In genomic region chr5:146376601-146377000, GRCm38 (mm10) we compare ENCODE assay signal across 11 mouse cellular contexts. TPM values are rescaled to one million over a fixed set of nuclear protein-coding genes. Genes with fewer than 3 reads are reported as not detected.
DNase-seq lines count a peak whose midpoint lies in the region; ATAC-seq lines count a peak whose summit lies in the region.
"Had no signal": no experiment of that assay in that cellular context is flagged by ENCODE, and none has a peak within 500 bp of the region (broad histone marks: within the 10 kb centered on the region; RNA-seq: fewer than 3 reads in every experiment).

No protein-coding gene starts in this region.

- no peaks in the 10 kb centered on the region for H3K4me1 ChIP-seq in forebrain, embryonic 12.5 days
- H3K4me1 ChIP-seq: embryonic facial prominence, embryonic 12.5 days; lung, embryonic 15.5 days; neural tube, embryonic 13.5 days had no signal

- no peaks in the 10 kb centered on the region for H3K27me3 ChIP-seq in splenic B cell, adult 2 months (ENCODE audit: control insufficient read depth, insufficient read depth, low read length, poor library complexity, severe bottlenecking)
- no peaks in the 10 kb centered on the region for H3K27me3 ChIP-seq in forebrain, embryonic 12.5 days
- H3K27me3 ChIP-seq: embryonic facial prominence, embryonic 12.5 days; lung, embryonic 15.5 days; neural tube, embryonic 13.5 days had no signal

- 86% methylated on average over 4 of the region's 4 CpGs for WGBS in forebrain, embryonic 12.5 days

- no peak for ATAC-seq in forebrain, embryonic 12.5 days (ENCODE audit: low FRiP score)

- peak; percentile 4 to 5 for DNase-seq in heart, postnatal 36 days
- DNase-seq in heart, postnatal 14 days, result no peak
- peak; percentile 50 for DNase-seq in retina, embryonic 14.5 days (ENCODE audit: low spot score)
- DNase-seq in retina, postnatal 1 day, result no peak
- DNase-seq in WW6 (ENCODE audit: low read depth, low spot score), result peak; percentile 33
- DNase-seq in splenic B cell, adult 2 months (ENCODE audit: low read depth, low spot score), result peak; percentile 9
- no peak for DNase-seq in cerebellum, postnatal 4 days (ENCODE audit: low spot score in 2 of 2)

- no peak overlapping the region for H3K4me2 ChIP-seq in forebrain, embryonic 12.5 days
- H3K4me2 ChIP-seq: embryonic facial prominence, embryonic 12.5 days; lung, embryonic 15.5 days; neural tube, embryonic 13.5 days had no signal

- H3K9ac ChIP-seq in forebrain, embryonic 12.5 days, result no peak overlapping the region
- H3K9ac ChIP-seq: embryonic facial prominence, embryonic 12.5 days; lung, embryonic 15.5 days; neural tube, embryonic 13.5 days had no signal

- no peaks in the 10 kb centered on the region for H3K36me3 ChIP-seq in splenic B cell, adult 2 months (ENCODE audit: control insufficient read depth, insufficient read depth, low read length, poor library complexity, severe bottlenecking)
- H3K36me3 ChIP-seq in forebrain, embryonic 12.5 days (replicated peaks), result no peaks in the 10 kb centered on the region
- H3K36me3 ChIP-seq: embryonic facial prominence, embryonic 12.5 days; lung, embryonic 15.5 days; neural tube, embryonic 13.5 days had no signal

- no peak overlapping the region for H3K27ac ChIP-seq in forebrain, embryonic 12.5 days
- H3K27ac ChIP-seq: embryonic facial prominence, embryonic 12.5 days; lung, embryonic 15.5 days; neural tube, embryonic 13.5 days had no signal

- intact Hi-C loops in heart, postnatal 36 days (cut with DNase I), result no loop called here
- intact Hi-C loops in heart, postnatal 14 days (cut with DNase I), result no loop called here

- H3K4me3 ChIP-seq in forebrain, embryonic 12.5 days (replicated peaks), result no peak overlapping the region
- H3K4me3 ChIP-seq: embryonic facial prominence, embryonic 12.5 days; lung, embryonic 15.5 days; neural tube, embryonic 13.5 days had no signal

- peaks cover 5% of the 10 kb centered on the region; the same call in 1 of the 2 replicates for H3K9me3 ChIP-seq in forebrain, embryonic 12.5 days
- H3K9me3 ChIP-seq: embryonic facial prominence, embryonic 12.5 days; lung, embryonic 15.5 days; neural tube, embryonic 13.5 days had no signal

RNA-seq across cellular contexts. Expression of gene Wasf3, which starts 8.2 kb away (rescaled TPM):
- total RNA-seq in heart, postnatal 36 days (2021), result under 1 TPM; 0.54 to 0.58 TPM
- total RNA-seq in heart, postnatal 14 days (2021), result under 1 TPM; 0.31 to 0.39 TPM
- polyA plus RNA-seq in forebrain, embryonic 12.5 days (2016; fragmentation: Nextera tagmentation; extraction: Ambion mirVana), result 7.2 and 8.4 TPM in 2 replicates

Comparison
In these comparisons a context has a peak if more than half of its experiments do, and no peak if none do; other contexts are left out.
1. DNase-seq: peak in heart, postnatal 36 days (2 of 2), retina, embryonic 14.5 days (single experiment), WW6 (single experiment) and splenic B cell, adult 2 months (single experiment); none in heart, postnatal 14 days (0 of 2), retina, postnatal 1 day (single experiment) and cerebellum, postnatal 4 days (0 of 2).